Mouse (Mus musculus) E14TG2a.4 (cell line): ENCODE results near the gene Lims1.

Experiments used
- CTCF ChIP-seq: conservative IDR thresholded peaks from 2 replicates; pipeline ENCODE4 v1.5.1; 2014; ENCODE audit warnings: low read length
- NANOG ChIP-seq: IDR thresholded peaks from 2 replicates; pipeline ENCODE4 v1.6.1; 2014; ENCODE audit warnings: borderline replicate concordance, low read length, mixed read lengths
- POU5F1 ChIP-seq: IDR thresholded peaks from 2 replicates; pipeline ENCODE4 v1.6.1; 2014; ENCODE audit warnings: low read length, borderline replicate concordance

GRCm38 (mm10) chr10:58383282-58383681 lies 60.0 kb downstream of the Lims1 start:
- TF ChIP-seq CTCF (no peak), POU5F1 (no peak), NANOG (no peak)
